Mouse (Mus musculus) heart, embryonic 11.5 days (tissue): Measurements from ENCODE around the gene Pygo1. TPM values are rescaled to one million over a fixed set of nuclear protein-coding genes. Genes with fewer than 3 reads are reported as not detected.
A peak's percentile ranks its signal among the peaks of the same experiment; 100 is the strongest.

ENCODE experiments used
- ATAC-seq: fragments of 200-750 bp; cut with Nextera tagmentation; replicated peaks from 2 replicates; pipeline ENCODE4 v1.8.0; 2017; ENCODE audit warnings: moderate library complexity; ENCODE audit not compliant: insufficient number of reproducible peaks, low FRiP score, low TSS enrichment
- H3K27ac ChIP-seq: fragments of 300-500 bp; sonication (generic); 2 replicates; pipeline ENCODE4 v1.5.1; 2014; ENCODE audit warnings: mild to moderate bottlenecking, low read depth, low read length
- H3K27me3 ChIP-seq: fragments of 300-500 bp; sonication (generic); 2 replicates; pipeline ENCODE4 v1.6.1; 2014; ENCODE audit warnings: mild to moderate bottlenecking, low read length, mixed read lengths; ENCODE audit not compliant: control insufficient read depth, insufficient read depth
- H3K36me3 ChIP-seq: fragments of 300-500 bp; sonication (generic); 2 replicates; pipeline ENCODE4 v1.6.1; 2014; ENCODE audit warnings: mild to moderate bottlenecking, low read length, moderate library complexity, mixed read lengths; ENCODE audit not compliant: control insufficient read depth, insufficient read depth
- H3K4me1 ChIP-seq: fragments of 300-500 bp; sonication (generic); 2 replicates; pipeline ENCODE4 v1.6.1; 2014; ENCODE audit warnings: low read length; ENCODE audit not compliant: control insufficient read depth, insufficient read depth
- H3K4me2 ChIP-seq: fragments of 300-500 bp; sonication (generic); 2 replicates; pipeline ENCODE4 v1.6.1; 2014; ENCODE audit warnings: mild to moderate bottlenecking, moderate library complexity
- H3K4me3 ChIP-seq: fragments of 300-500 bp; sonication (generic); 2 replicates; pipeline ENCODE4 v1.5.1; 2014; ENCODE audit warnings: low read depth, low read length
- H3K9ac ChIP-seq: fragments of 300-500 bp; sonication (generic); 2 replicates; pipeline ENCODE4 v1.6.1; 2014; ENCODE audit warnings: mild to moderate bottlenecking, low read depth, low read length, moderate library complexity
- H3K9me3 ChIP-seq: fragments of 300-500 bp; sonication (generic); replicated peaks from 2 replicates; pipeline ENCODE4 v1.6.1; 2016; ENCODE audit warnings: low read length; ENCODE audit not compliant: control insufficient read depth
- WGBS: fragments of 180-500 bp; shearing (Covaris S2); extraction: QIAGEN DNeasy Blood & Tissue Kit; methylation state at CpG from one replicate; pipeline ENCODE4 v1.1.7; 2014; ENCODE audit not compliant: insufficient replicate concordance; 5-methylcytosine and 5-hydroxymethylcytosine counted together
- polyA plus RNA-seq: library from polyadenylated mRNA; unstranded; fragments of >200 nt; fragmentation: Nextera tagmentation; extraction: Ambion mirVana; gene quantifications from 2 replicates; pipeline ENCODE4 v1.2.1, GENCODE M21; 2014

The Pygo1 gene
- polyA plus RNA-seq = 2.0 and 2.9 TPM in 2 replicates

- Histone ChIP-seq H3K27ac (no peak within 1 kb of the TSS), H3K36me3 (no peaks in the 10 kb centered on the region), H3K9me3 (no peaks in the 10 kb centered on the region), H3K4me2 (peak within 1 kb of the TSS; percentile 70), H3K27me3 (peaks cover 20% of the 10 kb centered on the region), H3K4me1 (no peaks in the 10 kb centered on the region), H3K9ac (peak within 1 kb of the TSS; percentile 82), H3K4me3 (peak within 1 kb of the TSS; percentile 77)
- ATAC-seq = peak; percentile 73
- 1% methylated on average over 58 of the region's 108 CpGs for WGBS
These were observed at the start of gene Pygo1 for GRCm38 (mm10) chr9:72925021-72925934. Pygo1 (plus strand) TSS chr9:72925645.

- Histone ChIP-seq H3K36me3 (no peaks in the 10 kb centered on the region), H3K27ac (no peak overlapping the region), H3K4me3 (no peak overlapping the region), H3K9me3 (no peaks in the 10 kb centered on the region), H3K27me3 (no peaks in the 10 kb centered on the region), H3K4me1 (peaks cover 46% of the 10 kb centered on the region), H3K4me2 (no peak overlapping the region), H3K9ac (no peak overlapping the region)
- no peak for ATAC-seq
- 91% methylated on average over 2 of the region's 2 CpGs for WGBS
These were observed 49.6 kb upstream of the Pygo1 start for GRCm38 (mm10) chr9:72875878-72876277.

GRCm38 (mm10) chr9:72877905-72878304 is 47.5 kb upstream of the Pygo1 start:
- ATAC-seq = no peak; the same call in 1 of the 2 replicates
- peaks cover 35% of the 10 kb centered on the region for H3K4me1 ChIP-seq
- WGBS = 45% methylated on average over 11 of the region's 11 CpGs
- H3K36me3 ChIP-seq = 0 out of 2 replicates have a peak, but pooled peaks cover 2% of the 10 kb centered on the region
- H3K9me3 ChIP-seq = no peaks in the 10 kb centered on the region
- H3K4me3 ChIP-seq = no peak overlapping the region
- no peak overlapping the region for H3K4me2 ChIP-seq
- peak overlapping the region; percentile 41; the same call in 1 of the 2 replicates for H3K27ac ChIP-seq
- H3K9ac ChIP-seq = no peak overlapping the region
- no peaks in the 10 kb centered on the region for H3K27me3 ChIP-seq

GRCm38 (mm10) chr9:72878656-72879055 is 46.8 kb upstream of the Pygo1 start:
- no peak for ATAC-seq
- peaks cover 35% of the 10 kb centered on the region for H3K4me1 ChIP-seq
- H3K4me3 ChIP-seq = no peak overlapping the region
- H3K9ac ChIP-seq = no peak overlapping the region
- peak overlapping the region; percentile 41; the same call in 1 of the 2 replicates for H3K27ac ChIP-seq
- no peaks in the 10 kb centered on the region for H3K27me3 ChIP-seq
- H3K9me3 ChIP-seq = no peaks in the 10 kb centered on the region
- WGBS = 52% methylated on average over 6 of the region's 6 CpGs
- H3K36me3 ChIP-seq = 0 out of 2 replicates have a peak, but pooled peaks cover 2% of the 10 kb centered on the region
- H3K4me2 ChIP-seq = no peak overlapping the region

- H3K4me3 ChIP-seq = no peak overlapping the region
- H3K9ac ChIP-seq = no peak overlapping the region
- H3K27ac ChIP-seq = no peak overlapping the region
- no peak for ATAC-seq
- peaks cover 35% of the 10 kb centered on the region for H3K4me1 ChIP-seq
- no peaks in the 10 kb centered on the region for H3K9me3 ChIP-seq
- H3K4me2 ChIP-seq = no peak overlapping the region
- 67% methylated on average over 3 of the region's 3 CpGs for WGBS
- H3K27me3 ChIP-seq = no peaks in the 10 kb centered on the region
- H3K36me3 ChIP-seq = 0 out of 2 replicates have a peak, but pooled peaks cover 2% of the 10 kb centered on the region
These were observed 45.8 kb upstream of the Pygo1 start for GRCm38 (mm10) chr9:72879601-72880000.

GRCm38 (mm10) chr9:72880225-72880960 is 45.1 kb upstream of the Pygo1 start:
- 23% methylated on average over 16 of the region's 16 CpGs for WGBS
- Histone ChIP-seq H3K27ac (peak overlapping the region; percentile 86), H3K27me3 (no peaks in the 10 kb centered on the region), H3K9me3 (no peaks in the 10 kb centered on the region), H3K9ac (peak overlapping the region; percentile 54; the same call in 1 of the 2 replicates), H3K36me3 (0 out of 2 replicates have a peak, but pooled peaks cover 2% of the 10 kb centered on the region), H3K4me1 (peaks cover 35% of the 10 kb centered on the region), H3K4me2 (peak overlapping the region; percentile 14), H3K4me3 (no peak overlapping the region)
- 0 out of 2 replicates have a peak, but pooled peaks have one; percentile 16 for ATAC-seq

GRCm38 (mm10) chr9:72881026-72881768 is 44.2 kb upstream of the Pygo1 start:
- H3K36me3 ChIP-seq = 0 out of 2 replicates have a peak, but pooled peaks cover 2% of the 10 kb centered on the region
- H3K4me2 ChIP-seq = no peak overlapping the region; the same call in 1 of the 2 replicates
- no peaks in the 10 kb centered on the region for H3K9me3 ChIP-seq
- H3K9ac ChIP-seq = no peak overlapping the region
- peak overlapping the region; percentile 86 for H3K27ac ChIP-seq
- 43% methylated on average over 15 of the region's 15 CpGs for WGBS
- peaks cover 35% of the 10 kb centered on the region for H3K4me1 ChIP-seq
- no peak overlapping the region for H3K4me3 ChIP-seq
- no peaks in the 10 kb centered on the region for H3K27me3 ChIP-seq
- ATAC-seq = no peak

- H3K9me3 ChIP-seq = no peaks in the 10 kb centered on the region
- H3K4me3 ChIP-seq = no peak overlapping the region
- WGBS = 13% methylated on average over 3 of the region's 3 CpGs
- no peak overlapping the region for H3K4me2 ChIP-seq
- H3K27ac ChIP-seq = no peak overlapping the region; the same call in 1 of the 2 replicates
- H3K36me3 ChIP-seq = 0 out of 2 replicates have a peak, but pooled peaks cover 2% of the 10 kb centered on the region
- 0 out of 2 replicates have a peak, but pooled peaks have one; percentile 47 for ATAC-seq
- no peak overlapping the region for H3K9ac ChIP-seq
- peaks cover 23% of the 10 kb centered on the region for H3K4me1 ChIP-seq
- H3K27me3 ChIP-seq = no peaks in the 10 kb centered on the region
These were observed 41.5 kb upstream of the Pygo1 start for GRCm38 (mm10) chr9:72883940-72884339.
